Mouse (Mus musculus) brain, embryonic 14.5 days (tissue): ENCODE data around the gene Zmym4.

Experiments used
- CTCF ChIP-seq: fragments of 200-500 bp; IDR thresholded peaks from 2 replicates; pipeline ENCODE4 v1.5.1; 2012; ENCODE audit warnings: inconsistent platforms, mild to moderate bottlenecking, moderate library complexity, borderline replicate concordance; ENCODE audit not compliant: insufficient read depth, insufficient read length; ENCODE audit errors: extremely low read depth
- POLR2A ChIP-seq: fragments of 200-500 bp; IDR thresholded peaks from 2 replicates; pipeline ENCODE4 v1.6.1; 2012; ENCODE audit warnings: mild to moderate bottlenecking, inconsistent platforms, borderline replicate concordance; ENCODE audit not compliant: poor library complexity, insufficient read depth, insufficient read length, severe bottlenecking; ENCODE audit errors: extremely low read depth

- TF ChIP-seq CTCF (no peak), POLR2A (no peak)
These were observed 78.1 kb downstream of the Zmym4 start for GRCm38 (mm10) chr4:126889879-126890278.
